Mouse (Mus musculus): ENCODE data around the gene Mapk8ip1. TPM values are rescaled to one million over a fixed set of nuclear protein-coding genes. Genes with fewer than 3 reads are reported as not detected.

Gene Mapk8ip1
- total and polyA plus RNA-seq, 3 experiments: 30.2 to 60.9 (median 34.9) TPM

Small RNA genes lying within 50 kb of the gene (microRNA-seq; reads per million reads assigned to microRNA genes)
- 0 to 1.2 reads per million in 2 experiments for gene Mir7000

Other genes starting within 250 kb of the Mapk8ip1 start
- gene Pex16, start 26.6 kb downstream of the Mapk8ip1 start, total RNA-seq (2021): 100 to 1,000 TPM; 102 to 212 TPM
- gene Pex16, start 26.6 kb downstream of the Mapk8ip1 start, polyA plus RNA-seq (2012; rRNA removed): 199 and 254 TPM in 2 replicates
- gene Large2, start 26.4 kb downstream of the Mapk8ip1 start, total RNA-seq (2021): 1 to 10 TPM in 1 of 2 experiments, under 1 TPM in 1; 0.45 to 1.4 TPM
- 1.3 and 2.2 TPM in 2 replicates for gene Large2, start 26.4 kb downstream of the Mapk8ip1 start, polyA plus RNA-seq (2012; rRNA removed)
- 10 to 100 TPM in 1 of 2 experiments, 1 to 10 TPM in 1; 4.9 to 14.6 TPM for gene 1700029I15Rik, start 18.7 kb downstream of the Mapk8ip1 start, total RNA-seq (2021)
- 10.5 and 15.0 TPM in 2 replicates for gene 1700029I15Rik, start 18.7 kb downstream of the Mapk8ip1 start, polyA plus RNA-seq (2012; rRNA removed)
- 10 to 100 TPM; 32.9 to 45.1 TPM for gene Cry2, start 32.8 kb upstream of the Mapk8ip1 start, total RNA-seq (2021)
- gene Cry2, start 32.8 kb upstream of the Mapk8ip1 start, polyA plus RNA-seq (2012; rRNA removed): 27.6 and 53.8 TPM in 2 replicates
- 10 to 100 TPM; 14.3 to 23.2 TPM for gene Slc35c1, start 59.3 kb upstream of the Mapk8ip1 start, total RNA-seq (2021)
- gene Slc35c1, start 59.3 kb upstream of the Mapk8ip1 start, polyA plus RNA-seq (2012; rRNA removed): 50.9 and 98.4 TPM in 2 replicates
- 10 to 100 TPM; 15.3 to 18.8 TPM for gene Chst1, start 198.4 kb upstream of the Mapk8ip1 start, total RNA-seq (2021)
- 22.8 and 40.7 TPM in 2 replicates for gene Chst1, start 198.4 kb upstream of the Mapk8ip1 start, polyA plus RNA-seq (2012; rRNA removed)